Mouse (Mus musculus) lung, postnatal 25 days (tissue): ENCODE results near the gene Anks1.

Experiments used
- DNase-seq: peaks from one replicate; pipeline ENCODE4 v3.0.0; 2022; ENCODE audit warnings: low spot score

Gene Anks1

DNA sequence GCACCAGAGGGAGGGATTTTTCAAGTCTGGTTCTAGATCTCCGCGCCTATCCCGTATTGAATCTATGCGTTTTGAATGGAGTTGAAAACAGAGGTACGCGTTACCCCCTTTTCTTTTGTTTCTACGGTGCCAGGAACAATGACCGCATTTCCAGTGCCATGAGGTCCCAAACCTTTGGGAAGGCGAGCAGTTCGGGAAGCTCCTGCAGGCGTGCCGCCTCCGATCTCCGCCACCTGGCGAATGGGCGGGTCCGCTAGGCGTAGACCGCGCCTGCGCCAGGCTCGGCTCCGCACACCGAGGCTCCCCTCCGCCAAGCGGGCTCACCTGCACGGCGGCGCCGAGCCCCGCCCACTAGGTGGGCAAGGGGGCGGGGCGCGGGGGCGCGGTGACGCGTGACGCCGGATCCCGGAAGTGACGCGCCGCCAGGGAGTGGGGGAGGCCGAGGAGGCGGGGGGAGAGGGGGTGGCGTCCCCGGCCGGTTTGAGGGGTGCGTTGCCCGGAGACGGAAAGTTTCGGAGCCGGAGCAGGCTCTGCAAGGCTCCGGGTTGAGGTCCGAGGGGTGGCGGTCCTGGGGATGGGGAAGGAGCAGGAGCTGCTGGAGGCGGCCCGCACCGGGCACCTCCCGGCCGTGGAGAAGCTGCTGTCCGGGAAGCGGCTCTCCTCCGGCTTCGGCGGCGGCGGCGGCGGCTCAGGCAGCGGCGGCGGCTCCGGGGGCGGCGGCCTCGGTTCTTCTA lies at the start of gene Anks1:
Gene Anks1, plus strand, starts transcription at position 419 of the 734 bp plus-strand sequence.
- peak; percentile 81 for DNase-seq

GRCm38 (mm10) chr17:27865461-27865860 lies 43.6 kb upstream of the Anks1 start:
- DNase-seq: no peak

GRCm38 (mm10) chr17:27866737-27867136 lies 42.4 kb upstream of the Anks1 start:
- DNase-seq: no peak

GRCm38 (mm10) chr17:27871851-27872250 lies 37.3 kb upstream of the Anks1 start:
- DNase-seq: no peak

GRCm38 (mm10) chr17:27873583-27873982 lies 35.5 kb upstream of the Anks1 start:
- no peak for DNase-seq

DNA sequence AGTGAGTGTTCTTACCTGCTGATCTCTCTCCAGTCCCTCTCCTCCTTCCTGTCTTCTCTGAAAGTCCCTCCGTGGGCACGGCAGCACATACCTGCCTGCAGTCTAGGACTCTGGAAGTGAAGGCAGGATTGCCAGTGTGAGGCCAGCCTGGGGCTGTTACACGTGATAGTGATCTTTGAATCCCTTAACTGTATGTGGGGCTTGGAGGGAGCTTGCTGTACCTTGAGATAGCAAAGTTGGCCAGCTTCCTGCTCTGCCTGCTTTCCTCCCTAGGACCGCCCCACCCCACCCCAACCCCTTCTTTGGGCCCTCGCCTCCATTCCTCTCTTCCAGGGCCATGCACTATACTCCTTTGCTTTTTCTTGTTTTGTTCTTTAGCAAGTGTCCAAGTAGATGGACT lies 34.6 kb upstream of the Anks1 start:
- no peak for DNase-seq

- peak; percentile 15 for DNase-seq
Observed at GRCm38 (mm10) chr17:27881518-27881917, 27.6 kb upstream of the Anks1 start.

GRCm38 (mm10) chr17:27883129-27883528 lies 26.0 kb upstream of the Anks1 start:
- DNase-seq: peak; percentile 46

GRCm38 (mm10) chr17:27883994-27884393 lies 25.1 kb upstream of the Anks1 start:
- DNase-seq: no peak

DNA sequence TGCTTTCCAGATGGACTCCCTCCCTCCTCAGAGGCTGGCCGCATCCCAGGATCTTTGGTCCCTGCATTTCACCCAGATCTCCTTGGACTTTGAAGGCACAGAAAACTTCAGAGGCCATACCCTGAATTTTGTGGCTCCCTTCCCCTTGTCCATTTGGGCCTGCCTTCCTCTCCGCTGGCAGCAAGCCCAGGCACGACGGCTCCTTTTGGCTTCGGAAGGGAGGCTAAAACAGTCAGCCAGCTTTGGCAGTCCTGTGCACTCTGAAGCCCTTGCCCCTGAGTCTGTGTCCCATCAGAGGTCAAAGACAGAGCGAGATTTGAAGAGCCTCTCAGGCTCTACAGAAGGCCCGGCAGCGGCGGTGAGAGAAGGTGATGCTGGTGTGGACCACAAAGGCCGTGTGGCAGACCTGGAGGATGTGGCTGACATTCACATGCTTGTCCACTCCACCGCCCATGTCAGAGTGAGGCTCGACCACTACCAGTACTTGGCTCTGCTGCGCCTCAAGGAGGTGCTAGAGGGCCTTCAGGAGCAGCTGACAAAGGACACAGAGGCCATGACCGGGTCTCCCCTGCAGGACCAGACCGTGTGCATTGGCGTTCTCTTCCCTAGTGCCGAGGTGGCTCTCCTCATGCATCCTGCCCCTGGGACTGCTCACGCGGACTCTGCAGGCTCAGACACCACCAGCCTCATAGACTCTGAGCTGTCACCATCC lies 22.5 kb upstream of the Anks1 start:
- no peak for DNase-seq

DNA sequence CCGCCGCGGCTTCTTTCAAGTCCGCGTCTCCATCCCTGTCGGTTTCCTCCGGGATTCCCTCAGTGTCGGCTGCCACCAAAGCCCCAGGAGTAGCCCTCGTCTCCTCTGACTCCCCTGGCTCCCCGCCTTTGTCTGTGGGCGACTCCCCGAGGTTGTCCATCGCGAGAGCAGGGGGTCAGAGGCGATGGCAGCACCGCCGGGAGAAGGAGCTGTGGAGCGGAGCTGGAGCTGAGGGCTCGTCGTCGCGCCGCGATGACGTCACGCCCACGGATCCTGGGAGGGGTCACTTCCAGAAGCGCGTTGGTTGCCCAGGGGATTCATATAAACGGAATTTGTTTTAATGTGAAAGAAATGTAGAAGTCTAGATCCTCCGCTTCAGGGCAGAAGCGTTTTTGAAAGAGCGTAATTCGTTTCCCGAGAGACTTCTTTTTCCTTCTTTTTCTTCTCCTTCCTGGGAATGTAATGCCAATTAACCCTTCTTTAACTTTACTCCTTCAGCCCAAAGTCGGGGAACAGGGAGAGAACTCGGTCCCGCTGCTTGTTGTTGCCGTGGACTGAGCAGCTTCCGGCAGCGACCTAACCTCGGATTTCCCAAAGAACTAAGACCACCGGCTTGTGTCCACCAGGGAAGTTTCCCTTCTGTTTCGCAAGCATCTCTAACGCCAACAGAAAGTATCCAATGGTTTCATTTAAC lies 1.4 kb upstream of the Anks1 start:
- DNase-seq: peak; percentile 94

GRCm38 (mm10) chr17:27908206-27908887 lies 759 bp upstream of the Anks1 start:
- no peak for DNase-seq

DNA sequence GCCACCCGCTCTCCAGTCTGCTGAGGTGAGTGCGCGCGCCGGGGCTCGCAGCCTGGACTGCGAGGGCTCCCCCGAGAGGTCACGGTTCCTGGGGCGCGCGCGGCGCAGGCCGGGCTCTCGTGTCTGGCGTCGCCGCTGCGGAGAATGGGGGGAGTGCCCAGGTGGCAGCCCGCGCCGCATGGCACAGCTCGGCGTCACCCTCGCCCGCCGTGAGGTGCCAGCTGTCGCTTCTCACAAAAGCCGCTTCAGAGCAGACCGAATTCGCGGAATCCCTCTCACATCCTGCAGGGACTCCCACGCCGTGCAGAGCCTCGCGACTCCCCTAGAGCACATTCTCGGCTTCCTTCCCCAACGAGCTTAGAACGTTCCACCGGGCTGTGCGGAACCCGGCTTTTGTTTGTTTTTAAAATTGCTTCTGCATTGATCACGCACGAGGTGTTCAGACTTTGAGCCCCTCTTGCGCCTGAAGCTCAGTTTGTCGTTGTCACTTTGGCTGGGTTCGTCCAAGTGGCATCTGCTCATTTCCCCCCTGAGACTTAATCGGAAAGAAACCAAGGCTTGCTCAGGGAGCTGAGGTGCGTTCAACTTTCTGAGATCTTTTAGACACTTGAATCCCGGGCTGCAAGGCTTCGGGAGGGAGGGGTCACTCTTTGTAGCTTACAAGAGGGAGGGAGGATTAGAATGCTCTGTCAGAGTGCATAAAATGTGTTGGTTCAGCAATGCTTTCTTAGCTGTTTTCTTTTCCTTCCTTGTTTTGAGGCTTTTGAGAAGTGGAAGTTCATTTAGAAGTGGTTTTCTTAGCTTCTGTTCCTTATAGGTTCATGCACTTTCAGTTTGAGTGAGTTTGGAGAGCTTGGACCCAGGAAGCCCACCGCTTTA lies 755 bp downstream of the Anks1 start, which contains the start of gene Taf11:
Gene Taf11, minus strand, starts transcription at position 223 of the 879 bp plus-strand sequence.
- peak; percentile 26 for DNase-seq

DNA sequence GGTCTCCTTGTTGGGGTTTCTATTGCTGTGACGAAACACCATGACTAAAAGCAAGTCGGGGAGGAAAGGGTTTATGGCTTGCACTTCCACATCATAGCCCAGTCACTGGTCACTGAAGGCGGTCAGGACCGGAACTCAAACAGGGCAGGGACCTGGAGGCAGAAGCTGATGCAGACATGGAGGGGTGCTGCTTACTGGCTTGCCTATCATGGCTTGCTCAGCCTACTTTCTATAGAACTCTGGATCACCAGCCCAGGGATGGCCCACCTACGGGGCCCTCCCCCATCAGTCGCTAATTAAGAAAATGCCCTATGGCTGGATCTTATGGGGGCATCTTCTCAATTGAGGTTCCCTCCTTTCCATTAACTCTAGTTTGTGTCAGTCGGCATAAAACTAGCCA lies 2.3 kb downstream of the Anks1 start:
- DNase-seq: no peak

- DNase-seq: no peak
Observed at GRCm38 (mm10) chr17:27914742-27915141, 5.6 kb downstream of the Anks1 start.

GRCm38 (mm10) chr17:27916366-27916765 lies 7.3 kb downstream of the Anks1 start:
- peak; percentile 18 for DNase-seq

DNA sequence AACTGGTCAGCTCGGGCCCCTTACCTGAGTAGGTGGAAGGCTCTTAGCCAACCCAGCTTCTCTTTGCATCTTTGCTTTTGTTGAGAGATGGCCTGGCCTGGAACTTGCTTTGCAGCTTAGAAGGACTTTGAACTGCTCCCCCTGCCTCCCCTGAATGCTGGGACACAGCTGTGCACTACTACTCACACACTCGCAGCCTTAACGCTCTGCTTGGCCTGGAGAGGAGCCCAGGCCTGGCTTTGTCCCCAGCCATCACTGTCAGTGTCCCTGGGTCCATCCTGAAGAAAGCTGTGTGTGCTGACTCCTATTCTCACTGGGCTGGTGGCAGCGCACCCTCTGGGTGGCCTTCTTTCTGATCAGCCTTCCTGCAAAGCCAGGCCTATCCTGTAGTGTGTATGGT lies 11.6 kb downstream of the Anks1 start:
- DNase-seq: no peak

DNA sequence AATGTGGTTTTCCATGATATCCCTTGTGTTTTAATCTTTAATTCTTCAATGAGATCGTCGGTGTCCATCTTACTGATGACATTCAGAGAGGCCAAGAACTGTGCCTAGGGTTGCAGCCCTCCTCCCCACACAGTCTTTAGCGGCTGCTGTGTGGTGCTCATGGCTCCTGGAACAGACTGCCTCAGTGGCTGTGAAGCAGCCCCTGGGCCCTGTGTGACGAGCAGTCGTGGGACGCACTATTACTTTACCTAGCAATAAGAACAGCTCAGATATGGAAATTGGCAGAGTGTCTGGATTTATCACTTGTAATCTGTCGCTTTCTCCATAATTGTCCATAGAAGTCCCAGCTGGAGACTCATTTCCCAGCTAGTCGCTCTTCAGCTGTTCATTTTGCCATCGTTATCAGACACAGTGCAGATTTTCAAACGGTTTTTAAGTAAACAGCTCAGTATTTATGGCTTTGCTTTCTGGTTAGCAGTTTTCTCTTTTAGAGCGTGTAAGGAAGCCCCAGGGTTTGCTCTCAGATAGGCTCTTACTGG lies 13.1 kb downstream of the Anks1 start:
- DNase-seq: no peak

GRCm38 (mm10) chr17:27925054-27925453 lies 15.9 kb downstream of the Anks1 start:
- peak; percentile 89 for DNase-seq

GRCm38 (mm10) chr17:27925504-27925903 lies 16.4 kb downstream of the Anks1 start:
- DNase-seq: peak; percentile 21

- no peak for DNase-seq
Observed at GRCm38 (mm10) chr17:27930291-27930690, 21.2 kb downstream of the Anks1 start.
